Mouse (Mus musculus) stomach, embryonic 15.5 days (tissue): Measurements from ENCODE around the gene AC170998.1. TPM values are rescaled to one million over a fixed set of nuclear protein-coding genes. Genes with fewer than 3 reads are reported as not detected.

ENCODE experiments used
- ATAC-seq: fragments of 200-750 bp; cut with Nextera tagmentation; 2 replicates; pipeline ENCODE4 v1.8.0; 2017; ENCODE audit warnings: low read depth, moderate number of reproducible peaks, moderate TSS enrichment; ENCODE audit not compliant: insufficient read depth, low FRiP score
- H3K27ac ChIP-seq: fragments of 300-500 bp; sonication (generic); 2 replicates; pipeline ENCODE4 v1.5.1; 2015; ENCODE audit warnings: mild to moderate bottlenecking, inconsistent platforms
- H3K27me3 ChIP-seq: fragments of 300-500 bp; sonication (generic); replicated peaks from 2 replicates; pipeline ENCODE4 v1.6.1; 2015; ENCODE audit warnings: inconsistent platforms
- H3K36me3 ChIP-seq: fragments of 300-500 bp; sonication (generic); 2 replicates; pipeline ENCODE4 v1.6.1; 2015; ENCODE audit warnings: inconsistent platforms
- H3K4me1 ChIP-seq: fragments of 300-500 bp; sonication (generic); 2 replicates; pipeline ENCODE4 v1.6.1; 2015; ENCODE audit warnings: inconsistent platforms
- H3K4me2 ChIP-seq: fragments of 300-500 bp; sonication (generic); 2 replicates; pipeline ENCODE4 v1.6.1; 2015; ENCODE audit warnings: mild to moderate bottlenecking, inconsistent platforms
- H3K4me3 ChIP-seq: fragments of 300-500 bp; sonication (generic); replicated peaks from 2 replicates; pipeline ENCODE4 v1.5.1; 2015; ENCODE audit warnings: inconsistent platforms
- H3K9ac ChIP-seq: fragments of 300-500 bp; sonication (generic); 2 replicates; pipeline ENCODE4 v1.6.1; 2015; ENCODE audit warnings: inconsistent platforms
- H3K9me3 ChIP-seq: fragments of 300-500 bp; sonication (generic); 2 replicates; pipeline ENCODE4 v1.6.1; 2016; ENCODE audit warnings: inconsistent platforms
- WGBS: fragments of 180-500 bp; shearing (Covaris S2); methylation state at CpG from one replicate; pipeline ENCODE4 v1.1.7; 2015; 5-methylcytosine and 5-hydroxymethylcytosine counted together
- polyA plus RNA-seq: library from polyadenylated mRNA; unstranded; fragments of >200 nt; fragmentation: Nextera tagmentation; extraction: Ambion mirVana; gene quantifications from 2 replicates; pipeline ENCODE4 v1.2.1, GENCODE M21; 2015

The AC170998.1 gene
- polyA plus RNA-seq, result 3.4 TPM in 2 replicates

GRCm38 (mm10) chr17:28725783-28726182, at the start of gene AC170998.1:
Gene AC170998.1, plus strand, starts transcription at chr17:28726083.
- 91% methylated on average over 4 of the region's 4 CpGs for WGBS
- no peaks in the 10 kb centered on the region for H3K27me3 ChIP-seq
- no peak for ATAC-seq
- H3K9me3 ChIP-seq, result no peaks in the 10 kb centered on the region
- no peak within 1 kb of the TSS for H3K4me3 ChIP-seq
- H3K4me1 ChIP-seq, result no peaks in the 10 kb centered on the region
- H3K4me2 ChIP-seq, result no peak within 1 kb of the TSS
- peaks cover 48% of the 10 kb centered on the region for H3K36me3 ChIP-seq
- H3K27ac ChIP-seq, result no peak within 1 kb of the TSS
- H3K9ac ChIP-seq, result no peak within 1 kb of the TSS

DNA sequence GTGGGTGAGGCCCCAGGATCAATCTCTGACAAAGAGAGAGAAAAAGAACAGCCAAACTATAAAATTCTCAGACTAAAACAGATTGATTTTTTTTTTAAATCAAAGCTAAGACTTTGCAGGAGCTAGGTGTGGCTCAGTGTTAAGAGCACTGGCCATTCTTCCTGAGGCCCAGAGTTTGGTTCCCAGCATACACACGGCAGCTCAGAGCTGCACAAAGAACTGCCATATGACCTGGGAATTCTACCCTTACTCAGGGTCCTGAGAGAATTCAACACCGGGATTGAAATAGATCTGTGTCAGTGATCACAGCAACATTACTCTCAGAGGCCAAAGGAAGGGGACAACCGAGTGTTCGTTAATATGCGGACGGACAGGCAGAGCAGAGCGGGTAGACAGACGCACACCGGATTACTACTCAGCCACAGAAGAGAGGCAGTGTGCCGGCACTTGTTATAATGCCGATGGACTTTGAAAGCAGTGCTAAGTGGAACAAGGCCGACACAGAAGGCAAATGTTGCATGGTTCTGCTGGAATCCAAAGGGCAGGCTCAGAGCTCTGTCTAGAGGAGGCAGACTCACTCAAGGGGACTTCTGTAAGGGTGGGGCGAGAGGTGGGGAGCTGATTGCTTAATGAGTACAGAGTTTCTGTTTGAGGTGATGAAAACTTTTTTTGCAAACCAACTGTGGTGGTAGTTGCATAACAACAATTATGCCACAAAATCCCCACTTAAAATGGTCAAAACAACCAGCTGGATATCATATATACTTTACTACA, 43.4 kb upstream of the AC170998.1 start:
- H3K4me2 ChIP-seq, result no peak overlapping the region
- 80% methylated on average over 13 of the region's 13 CpGs for WGBS
- no peaks in the 10 kb centered on the region for H3K27me3 ChIP-seq
- no peak overlapping the region for H3K9ac ChIP-seq
- no peak for ATAC-seq
- no peaks in the 10 kb centered on the region for H3K36me3 ChIP-seq
- H3K27ac ChIP-seq, result no peak overlapping the region
- no peak overlapping the region for H3K4me3 ChIP-seq
- no peaks in the 10 kb centered on the region for H3K4me1 ChIP-seq
- H3K9me3 ChIP-seq, result no peaks in the 10 kb centered on the region

DNA sequence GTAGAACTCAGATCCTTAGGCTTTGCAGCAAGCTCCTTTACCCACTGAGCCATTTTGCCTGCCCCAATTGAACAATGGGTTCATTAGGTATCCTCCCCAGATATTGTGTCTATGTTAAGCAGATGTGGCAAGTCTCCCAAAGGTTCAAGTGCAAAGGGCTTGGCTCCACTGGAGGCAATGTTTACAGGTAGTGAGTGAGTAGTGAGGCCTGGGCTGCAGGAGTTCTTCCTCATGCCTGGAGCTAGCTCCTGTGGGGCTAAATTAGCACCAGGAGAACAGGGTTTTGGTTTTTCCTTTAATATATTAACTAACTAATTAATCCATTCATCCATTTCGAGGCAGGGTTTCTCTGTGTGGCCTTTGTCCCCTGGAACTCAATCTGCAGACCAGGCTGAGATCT, 42.3 kb upstream of the AC170998.1 start:
- H3K27me3 ChIP-seq, result no peaks in the 10 kb centered on the region
- no peaks in the 10 kb centered on the region for H3K36me3 ChIP-seq
- H3K27ac ChIP-seq, result no peak overlapping the region
- ATAC-seq, result no peak
- no peak overlapping the region for H3K4me2 ChIP-seq
- no peaks in the 10 kb centered on the region for H3K9me3 ChIP-seq
- H3K4me3 ChIP-seq, result no peak overlapping the region
- no peaks in the 10 kb centered on the region for H3K4me1 ChIP-seq
- no peak overlapping the region for H3K9ac ChIP-seq
- WGBS, result 73% methylated on average over 1 of the region's 1 CpGs

GRCm38 (mm10) chr17:28684631-28685030, 41.3 kb upstream of the AC170998.1 start:
- Histone ChIP-seq H3K9ac (no peak overlapping the region), H3K36me3 (no peaks in the 10 kb centered on the region), H3K27ac (no peak overlapping the region), H3K27me3 (no peaks in the 10 kb centered on the region), H3K9me3 (no peaks in the 10 kb centered on the region), H3K4me3 (no peak overlapping the region), H3K4me2 (no peak overlapping the region), H3K4me1 (peaks cover 6% of the 10 kb centered on the region; the same call in 1 of the 2 replicates)
- WGBS, result 81% methylated on average over 19 of the region's 19 CpGs
- no peak for ATAC-seq

DNA sequence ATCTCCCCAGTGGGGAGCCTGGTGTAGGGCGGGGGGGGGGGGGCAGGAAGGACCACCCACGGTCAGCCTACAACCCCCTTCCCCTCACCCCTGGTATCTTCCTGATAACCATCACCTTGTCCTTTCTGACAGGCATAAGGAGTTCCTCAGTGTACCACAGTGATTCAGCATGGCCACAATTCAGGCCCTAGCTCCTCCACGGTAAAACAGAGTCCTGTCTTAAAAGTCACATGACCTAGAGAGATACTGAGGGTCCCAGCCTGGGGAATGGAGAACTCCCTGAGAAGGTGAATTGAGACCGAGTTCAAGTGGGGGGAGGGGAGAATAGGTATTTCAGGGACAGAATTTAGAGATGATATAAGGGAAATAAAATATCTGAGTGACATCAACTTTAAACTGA, 38.5 kb upstream of the AC170998.1 start:
- Histone ChIP-seq H3K4me2 (no peak overlapping the region), H3K27ac (no peak overlapping the region), H3K9me3 (no peaks in the 10 kb centered on the region), H3K4me1 (peaks cover 11% of the 10 kb centered on the region; the same call in 1 of the 2 replicates), H3K27me3 (no peaks in the 10 kb centered on the region), H3K9ac (no peak overlapping the region), H3K36me3 (no peaks in the 10 kb centered on the region), H3K4me3 (no peak overlapping the region)
- ATAC-seq, result no peak
- WGBS, result 35% methylated on average over 4 of the region's 4 CpGs

- peak within 1 kb of the TSS; percentile 98 for H3K4me3 ChIP-seq
- no peaks in the 10 kb centered on the region for H3K27me3 ChIP-seq
- peaks cover 21% of the 10 kb centered on the region for H3K4me1 ChIP-seq
- peak within 1 kb of the TSS; percentile 98 for H3K27ac ChIP-seq
- peak within 1 kb of the TSS; percentile 32 for H3K9ac ChIP-seq
- H3K9me3 ChIP-seq, result no peaks in the 10 kb centered on the region
- 9% methylated on average over 40 of the region's 40 CpGs for WGBS
- ATAC-seq, result no peak
- H3K36me3 ChIP-seq, result no peaks in the 10 kb centered on the region
- H3K4me2 ChIP-seq, result peak within 1 kb of the TSS; percentile 83
These were observed 36.1 kb upstream of the AC170998.1 start, which contains the start of gene Slc26a8 for GRCm38 (mm10) chr17:28689586-28690283. Gene Slc26a8, minus strand, starts transcription at chr17:28690233.

DNA sequence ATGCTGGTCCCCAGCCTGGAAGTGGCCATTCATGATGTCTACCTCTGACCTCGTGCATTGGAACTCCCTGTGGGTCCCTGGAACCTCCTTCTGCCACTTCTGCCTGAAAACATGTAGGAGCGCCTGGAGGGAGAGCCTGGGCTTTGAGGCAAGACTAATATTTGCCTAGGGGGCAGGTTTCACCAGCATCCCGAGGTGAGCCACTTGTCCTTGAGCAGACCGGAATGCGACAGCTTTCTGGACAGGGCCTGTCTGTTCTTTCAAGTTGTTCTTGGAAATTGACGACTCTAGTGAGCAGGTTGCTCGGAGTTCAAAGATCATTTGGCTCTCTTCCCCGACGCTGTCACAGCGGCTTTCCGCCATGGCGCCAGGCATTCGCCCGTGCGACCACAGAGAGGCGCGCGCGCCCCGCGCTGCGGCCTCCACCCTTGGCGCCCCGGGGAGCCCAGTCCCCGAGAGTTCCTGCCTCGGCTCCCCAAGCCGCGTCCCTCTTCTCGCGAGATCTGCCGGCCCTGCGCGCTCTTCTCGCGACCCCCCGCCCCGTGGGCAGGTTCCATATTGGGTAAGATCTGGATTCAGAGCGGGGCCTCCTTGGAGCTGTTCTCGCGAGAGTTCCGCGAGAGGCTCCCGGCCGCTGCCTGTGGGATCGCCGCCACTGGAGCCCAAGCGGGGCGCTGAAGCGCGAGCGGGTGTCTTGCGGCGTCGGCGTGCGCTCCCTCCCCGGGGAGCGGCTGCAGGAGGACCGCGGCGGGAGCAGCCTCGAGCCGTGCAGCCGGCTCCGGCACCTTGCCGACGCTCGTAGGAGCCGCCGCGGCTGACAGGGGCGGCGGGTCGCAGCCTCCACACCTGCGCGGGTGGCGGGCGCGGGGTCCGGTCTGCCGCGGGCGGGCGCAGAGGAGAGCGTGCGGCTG, 34.9 kb upstream of the AC170998.1 start, which contains the start of gene Mapk14:
TSS of gene Mapk14 (plus strand) at position 554 of the 911 bp plus-strand sequence.
- Histone ChIP-seq H3K9me3 (no peaks in the 10 kb centered on the region), H3K27ac (peak within 1 kb of the TSS; percentile 98), H3K36me3 (no peaks in the 10 kb centered on the region), H3K4me3 (peak within 1 kb of the TSS; percentile 98), H3K9ac (peak within 1 kb of the TSS; percentile 88), H3K4me1 (peaks cover 24% of the 10 kb centered on the region), H3K27me3 (no peaks in the 10 kb centered on the region), H3K4me2 (peak within 1 kb of the TSS; percentile 83)
- peak; percentile 94 for ATAC-seq
- under 1% methylated on average over 85 of the region's 86 CpGs for WGBS

DNA sequence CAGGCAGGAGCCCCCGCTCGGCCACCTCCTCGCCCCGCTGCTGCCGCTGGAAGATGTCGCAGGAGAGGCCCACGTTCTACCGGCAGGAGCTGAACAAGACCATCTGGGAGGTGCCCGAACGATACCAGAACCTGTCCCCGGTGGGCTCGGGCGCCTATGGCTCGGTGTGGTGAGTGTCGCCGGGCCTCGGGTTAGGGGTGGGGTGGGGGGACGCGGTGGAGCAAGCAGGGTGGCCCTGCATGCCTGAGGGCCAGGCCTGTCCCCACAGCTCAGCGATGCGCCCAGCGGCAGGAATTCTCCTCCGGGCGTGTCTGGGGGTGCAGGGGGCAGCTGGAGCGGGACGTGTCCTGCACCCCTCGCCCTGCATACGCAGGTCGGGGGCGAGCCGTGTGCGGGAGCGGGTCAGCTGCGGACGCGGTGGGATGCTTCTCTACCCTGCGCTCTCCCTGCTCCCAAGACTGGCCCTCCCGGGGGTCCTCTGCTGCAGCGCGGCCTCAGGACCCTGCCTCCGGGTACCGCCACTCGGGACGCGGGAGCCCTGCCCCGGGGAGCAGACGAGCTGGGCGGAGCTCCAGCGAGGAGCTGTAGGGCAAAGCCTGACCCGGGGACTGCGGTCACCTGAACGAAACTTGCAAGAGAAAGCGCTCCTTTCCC, 34.1 kb upstream of the AC170998.1 start:
- no peaks in the 10 kb centered on the region for H3K27me3 ChIP-seq
- peak; percentile 16 for ATAC-seq
- H3K4me3 ChIP-seq, result peak overlapping the region; percentile 98
- H3K9me3 ChIP-seq, result no peaks in the 10 kb centered on the region
- H3K9ac ChIP-seq, result peak overlapping the region; percentile 88
- peak overlapping the region; percentile 98 for H3K27ac ChIP-seq
- H3K4me1 ChIP-seq, result peaks cover 32% of the 10 kb centered on the region
- WGBS, result under 1% methylated on average over 46 of the region's 53 CpGs
- H3K36me3 ChIP-seq, result no peaks in the 10 kb centered on the region
- peak overlapping the region; percentile 65 for H3K4me2 ChIP-seq

- Histone ChIP-seq H3K9me3 (no peaks in the 10 kb centered on the region), H3K36me3 (no peaks in the 10 kb centered on the region), H3K4me2 (peak overlapping the region; percentile 65), H3K4me1 (peaks cover 37% of the 10 kb centered on the region), H3K27me3 (no peaks in the 10 kb centered on the region), H3K9ac (peak overlapping the region; percentile 88), H3K27ac (peak overlapping the region; percentile 98), H3K4me3 (peak overlapping the region; percentile 98)
- WGBS, result 0% methylated on average over 18 of the region's 18 CpGs
- no peak for ATAC-seq
These were observed 33.6 kb upstream of the AC170998.1 start for GRCm38 (mm10) chr17:28692341-28692710.

DNA sequence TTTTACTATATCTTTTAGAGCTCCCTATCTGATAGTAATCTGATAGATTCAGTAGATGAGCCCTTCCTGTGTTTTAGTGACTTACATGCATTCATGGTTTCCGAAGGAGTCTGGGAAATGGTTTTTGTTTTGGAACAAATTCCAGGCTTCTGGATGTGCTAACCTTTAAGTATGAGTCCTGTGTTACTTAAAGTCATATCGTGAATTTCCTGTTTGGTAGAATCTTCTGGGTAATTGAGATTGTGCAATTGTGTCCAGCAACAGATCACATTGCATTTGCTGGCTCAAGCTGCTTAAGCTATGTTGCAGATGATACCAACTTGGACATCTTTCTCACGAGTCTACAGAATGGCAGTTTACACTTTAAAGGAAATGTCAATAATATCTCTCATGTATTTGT, 32.8 kb upstream of the AC170998.1 start:
- Histone ChIP-seq H3K27me3 (no peaks in the 10 kb centered on the region), H3K4me2 (peak overlapping the region; percentile 65), H3K36me3 (no peaks in the 10 kb centered on the region), H3K4me1 (peaks cover 45% of the 10 kb centered on the region), H3K9me3 (no peaks in the 10 kb centered on the region), H3K4me3 (peak overlapping the region; percentile 98), H3K27ac (peak overlapping the region; percentile 98; the same call in 1 of the 2 replicates), H3K9ac (no peak overlapping the region)
- 17% methylated on average over 3 of the region's 3 CpGs for WGBS
- no peak for ATAC-seq

GRCm38 (mm10) chr17:28694078-28694477, 31.8 kb upstream of the AC170998.1 start:
- no peaks in the 10 kb centered on the region for H3K36me3 ChIP-seq
- WGBS, result 72% methylated on average over 2 of the region's 2 CpGs
- no peak overlapping the region for H3K4me3 ChIP-seq
- H3K4me2 ChIP-seq, result 0 out of 2 replicates have a peak overlapping the region, but pooled peaks have one; percentile 65
- no peak for ATAC-seq
- H3K9ac ChIP-seq, result no peak overlapping the region; the same call in 1 of the 2 replicates
- H3K27me3 ChIP-seq, result no peaks in the 10 kb centered on the region
- peaks cover 48% of the 10 kb centered on the region for H3K4me1 ChIP-seq
- H3K27ac ChIP-seq, result no peak overlapping the region; the same call in 1 of the 2 replicates
- H3K9me3 ChIP-seq, result no peaks in the 10 kb centered on the region
